Mouse (Mus musculus) liver, embryonic 11.5 days (tissue): ENCODE data around the gene Dtx2. TPM values are rescaled to one million over a fixed set of nuclear protein-coding genes. Genes with fewer than 3 reads are reported as not detected.
A peak's percentile ranks its signal among the peaks of the same experiment; 100 is the strongest.

ENCODE experiments used
- ATAC-seq: fragments of 200-750 bp; cut with Nextera tagmentation; replicated peaks from 2 replicates; pipeline ENCODE4 v1.8.0; 2017; ENCODE audit warnings: moderate number of reproducible peaks, mild to moderate bottlenecking, moderate TSS enrichment, moderate library complexity; ENCODE audit not compliant: low FRiP score
- DNase-seq: peaks from one replicate; pipeline ENCODE4 v3.0.0-alpha.2; 2017; ENCODE audit warnings: low spot score
- H3K27ac ChIP-seq: fragments of 300-500 bp; sonication (generic); 2 replicates; pipeline ENCODE4 v1.5.1; 2014; ENCODE audit warnings: mild to moderate bottlenecking, low read depth, low read length, control low read depth
- H3K27me3 ChIP-seq: fragments of 300-500 bp; sonication (generic); replicated peaks from 2 replicates; pipeline ENCODE4 v1.6.1; 2014; ENCODE audit warnings: low read length, mixed read lengths; ENCODE audit not compliant: control insufficient read depth, insufficient read depth
- H3K36me3 ChIP-seq: fragments of 300-500 bp; sonication (generic); 2 replicates; pipeline ENCODE4 v1.6.1; 2014; ENCODE audit warnings: mild to moderate bottlenecking, low read length, moderate library complexity, mixed read lengths; ENCODE audit not compliant: control insufficient read depth, insufficient read depth
- H3K4me1 ChIP-seq: fragments of 300-500 bp; sonication (generic); replicated peaks from 2 replicates; pipeline ENCODE4 v1.6.1; 2014; ENCODE audit warnings: low read length, mixed read lengths; ENCODE audit not compliant: control insufficient read depth, insufficient read depth
- H3K4me2 ChIP-seq: fragments of 300-500 bp; sonication (generic); 2 replicates; pipeline ENCODE4 v1.6.1; 2014; ENCODE audit warnings: mild to moderate bottlenecking, control low read depth, moderate library complexity
- H3K4me3 ChIP-seq: fragments of 300-500 bp; sonication (generic); 2 replicates; pipeline ENCODE4 v1.5.1; 2014; ENCODE audit warnings: low read depth, low read length, control low read depth
- H3K9ac ChIP-seq: fragments of 300-500 bp; sonication (generic); 2 replicates; pipeline ENCODE4 v1.6.1; 2014; ENCODE audit warnings: low read depth, low read length, control low read depth
- H3K9me3 ChIP-seq: fragments of 300-500 bp; sonication (generic); 2 replicates; pipeline ENCODE4 v1.6.1; 2016; ENCODE audit warnings: low read length, inconsistent platforms, mixed read lengths; ENCODE audit not compliant: control insufficient read depth
- WGBS: fragments of 180-500 bp; shearing (Covaris S2); extraction: QIAGEN DNeasy Blood & Tissue Kit; methylation state at CpG from one replicate; pipeline ENCODE4 v1.1.7; 2014; 5-methylcytosine and 5-hydroxymethylcytosine counted together
- polyA plus RNA-seq: library from polyadenylated mRNA; unstranded; fragments of >200 nt; fragmentation: Nextera tagmentation; extraction: Ambion mirVana; gene quantifications from 2 replicates; pipeline ENCODE4 v1.2.1, GENCODE M21; 2014

Gene Dtx2
- polyA plus RNA-seq, 1 experiment from 2014 or later, result 20.3 TPM

GRCm38 (mm10) chr5:136004537-136004936 is 9.9 kb downstream of the Dtx2 start:
- Histone ChIP-seq H3K36me3 (no peaks in the 10 kb centered on the region; the same call in 1 of the 2 replicates), H3K4me1 (peaks cover 2% of the 10 kb centered on the region; the same call in 1 of the 2 replicates), H3K4me3 (no peak overlapping the region), H3K4me2 (no peak overlapping the region), H3K27me3 (no peaks in the 10 kb centered on the region), H3K27ac (no peak overlapping the region), H3K9ac (no peak overlapping the region), H3K9me3 (no peaks in the 10 kb centered on the region)
- no peak for DNase-seq
- no peak for ATAC-seq
- WGBS, result 80% methylated on average over 4 of the region's 4 CpGs

DNA sequence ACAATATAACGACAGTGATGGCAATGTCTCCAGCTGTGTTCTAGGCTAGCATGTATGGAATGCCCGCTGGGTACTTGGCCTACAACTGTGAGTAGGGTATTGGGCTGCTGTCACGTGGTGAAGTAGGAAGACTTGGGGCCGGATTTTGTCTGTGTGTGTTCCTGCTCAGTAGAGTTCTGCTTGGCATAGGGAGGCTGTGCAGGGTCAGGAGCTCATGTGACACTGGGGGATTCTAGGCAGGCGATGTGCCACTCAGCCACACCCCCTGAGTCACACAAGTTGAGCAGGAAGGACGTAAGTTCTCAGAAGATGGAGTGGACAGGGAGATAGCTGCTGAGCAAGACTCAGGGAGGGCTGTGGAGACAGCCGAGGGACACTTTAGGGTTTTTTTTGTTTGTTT is 13.1 kb downstream of the Dtx2 start:
- no peak for ATAC-seq
- H3K27me3 ChIP-seq, result no peaks in the 10 kb centered on the region
- DNase-seq, result no peak

GRCm38 (mm10) chr5:136014877-136015276 is 20.3 kb downstream of the Dtx2 start:
- H3K27ac ChIP-seq, result no peak overlapping the region
- no peaks in the 10 kb centered on the region; the same call in 1 of the 2 replicates for H3K4me1 ChIP-seq
- no peaks in the 10 kb centered on the region for H3K27me3 ChIP-seq
- WGBS, result 80% methylated on average over 10 of the region's 10 CpGs
- H3K36me3 ChIP-seq, result peaks cover 10% of the 10 kb centered on the region; the same call in 1 of the 2 replicates
- DNase-seq, result no peak
- no peak overlapping the region for H3K9ac ChIP-seq
- H3K4me3 ChIP-seq, result no peak overlapping the region
- no peaks in the 10 kb centered on the region for H3K9me3 ChIP-seq
- H3K4me2 ChIP-seq, result no peak overlapping the region
- no peak for ATAC-seq

More for the DNA sequence above, 13.1 kb downstream of the Dtx2 start:
- 67% methylated on average over 7 of the region's 7 CpGs for WGBS
- Histone ChIP-seq H3K4me3 (no peak overlapping the region), H3K27ac (no peak overlapping the region), H3K9me3 (no peaks in the 10 kb centered on the region), H3K4me1 (peaks cover 2% of the 10 kb centered on the region; the same call in 1 of the 2 replicates), H3K9ac (no peak overlapping the region), H3K4me2 (no peak overlapping the region), H3K36me3 (peaks cover 10% of the 10 kb centered on the region; the same call in 1 of the 2 replicates)

GRCm38 (mm10) chr5:136015586-136015985 is 21.0 kb downstream of the Dtx2 start:
- no peak overlapping the region for H3K9ac ChIP-seq
- H3K4me2 ChIP-seq, result no peak overlapping the region
- H3K27ac ChIP-seq, result no peak overlapping the region
- H3K27me3 ChIP-seq, result no peaks in the 10 kb centered on the region
- H3K36me3 ChIP-seq, result peaks cover 9% of the 10 kb centered on the region; the same call in 1 of the 2 replicates
- H3K4me1 ChIP-seq, result no peaks in the 10 kb centered on the region; the same call in 1 of the 2 replicates
- H3K4me3 ChIP-seq, result no peak overlapping the region
- ATAC-seq (no peak), DNase-seq (no peak)
- no peaks in the 10 kb centered on the region for H3K9me3 ChIP-seq
- 83% methylated on average over 10 of the region's 10 CpGs for WGBS

- H3K4me3 ChIP-seq, result no peak overlapping the region
- ATAC-seq (no peak), DNase-seq (no peak)
- no peaks in the 10 kb centered on the region; the same call in 1 of the 2 replicates for H3K4me1 ChIP-seq
- H3K27me3 ChIP-seq, result no peaks in the 10 kb centered on the region
- H3K36me3 ChIP-seq, result peaks cover 7% of the 10 kb centered on the region; the same call in 1 of the 2 replicates
- no peaks in the 10 kb centered on the region for H3K9me3 ChIP-seq
- H3K4me2 ChIP-seq, result no peak overlapping the region
- no peak overlapping the region for H3K27ac ChIP-seq
- H3K9ac ChIP-seq, result no peak overlapping the region
- 83% methylated on average over 10 of the region's 10 CpGs for WGBS
Observed at GRCm38 (mm10) chr5:136016014-136016876, 21.6 kb downstream of the Dtx2 start.

- H3K4me2 ChIP-seq, result no peak overlapping the region
- peaks cover 4% of the 10 kb centered on the region; the same call in 1 of the 2 replicates for H3K36me3 ChIP-seq
- H3K27me3 ChIP-seq, result no peaks in the 10 kb centered on the region
- WGBS, result 80% methylated on average over 6 of the region's 6 CpGs
- H3K27ac ChIP-seq, result no peak overlapping the region
- H3K4me3 ChIP-seq, result no peak overlapping the region
- no peak for DNase-seq
- H3K9ac ChIP-seq, result no peak overlapping the region
- no peak for ATAC-seq
- no peaks in the 10 kb centered on the region; the same call in 1 of the 2 replicates for H3K4me1 ChIP-seq
- H3K9me3 ChIP-seq, result no peaks in the 10 kb centered on the region
Observed at GRCm38 (mm10) chr5:136017262-136017661, 22.7 kb downstream of the Dtx2 start.

DNA sequence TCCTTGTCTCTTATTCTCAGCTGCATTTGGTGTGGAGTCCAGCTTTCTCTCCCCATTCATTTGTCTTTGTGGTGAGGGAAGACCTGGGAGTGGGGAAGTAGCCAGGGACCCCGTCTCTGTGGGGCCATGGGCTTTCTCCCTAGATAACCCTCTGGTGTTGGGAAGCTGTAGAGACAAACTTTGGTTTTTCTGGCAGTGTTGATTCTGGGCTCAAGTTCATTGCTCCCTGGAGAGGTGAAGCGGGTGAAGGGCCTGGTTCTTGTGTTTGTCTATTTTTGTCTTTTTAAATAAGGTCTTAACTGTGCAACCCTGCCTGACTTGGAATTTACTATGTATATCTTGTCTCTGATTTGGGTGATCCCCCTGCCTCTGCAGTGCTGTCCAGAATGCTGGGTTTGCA is 24.1 kb downstream of the Dtx2 start:
- WGBS, result 69% methylated on average over 2 of the region's 2 CpGs
- Histone ChIP-seq H3K4me1 (no peaks in the 10 kb centered on the region; the same call in 1 of the 2 replicates), H3K36me3 (no peaks in the 10 kb centered on the region; the same call in 1 of the 2 replicates), H3K4me2 (no peak overlapping the region), H3K9me3 (no peaks in the 10 kb centered on the region), H3K27ac (no peak overlapping the region), H3K4me3 (no peak overlapping the region), H3K27me3 (no peaks in the 10 kb centered on the region), H3K9ac (no peak overlapping the region)
- ATAC-seq, result no peak
- DNase-seq, result no peak

GRCm38 (mm10) chr5:136019907-136020306 is 25.3 kb downstream of the Dtx2 start:
- no peak for DNase-seq
- no peak overlapping the region for H3K4me3 ChIP-seq
- H3K36me3 ChIP-seq, result no peaks in the 10 kb centered on the region; the same call in 1 of the 2 replicates
- H3K27ac ChIP-seq, result no peak overlapping the region; the same call in 1 of the 2 replicates
- peak; percentile 82 for ATAC-seq
- H3K4me1 ChIP-seq, result no peaks in the 10 kb centered on the region; the same call in 1 of the 2 replicates
- WGBS, result 10% methylated on average over 1 of the region's 1 CpGs
- no peaks in the 10 kb centered on the region for H3K27me3 ChIP-seq
- peak overlapping the region; percentile 35; the same call in 1 of the 2 replicates for H3K9ac ChIP-seq
- H3K4me2 ChIP-seq, result no peak overlapping the region
- H3K9me3 ChIP-seq, result no peaks in the 10 kb centered on the region
